Mouse (Mus musculus) adrenal gland, adult 2 months (tissue): Measurements from ENCODE around the gene Ttc29. TPM values are rescaled to one million over a fixed set of nuclear protein-coding genes. Genes with fewer than 3 reads are reported as not detected.
A peak's percentile ranks its signal among the peaks of the same experiment; 100 is the strongest.

Source experiments
- DNase-seq: peaks from one replicate; pipeline ENCODE4 v3.0.0; 2021
- polyA plus RNA-seq: library from polyadenylated mRNA; depleted of rRNA; stranded (reverse); fragments of >200 nt; gene quantifications from 2 replicates; pipeline ENCODE4 v1.2.3, GENCODE M21; 2012; rRNA removed
- total RNA-seq, 2 experiments: library from RNA; stranded (reverse); gene quantifications; 2 replicates each; pipeline ENCODE4 v1.2.3; 2021

Gene Ttc29
- total and polyA plus RNA-seq, 3 experiments, result not detected

GRCm38 (mm10) chr8:78426455-78426854, 213.4 kb downstream of the Ttc29 start:
- DNase-seq, result no peak

GRCm38 (mm10) chr8:78426875-78427768, 214.0 kb downstream of the Ttc29 start:
- DNase-seq, result no peak

GRCm38 (mm10) chr8:78427769-78428130, 214.7 kb downstream of the Ttc29 start:
- no peak for DNase-seq

GRCm38 (mm10) chr8:78428148-78428547, 215.1 kb downstream of the Ttc29 start:
- DNase-seq, result no peak

- DNase-seq, result peak; percentile 40
These were observed 218.3 kb downstream of the Ttc29 start for GRCm38 (mm10) chr8:78431356-78431755.

GRCm38 (mm10) chr8:78432451-78432850, 219.4 kb downstream of the Ttc29 start:
- no peak for DNase-seq

GRCm38 (mm10) chr8:78433318-78433717, 220.2 kb downstream of the Ttc29 start:
- no peak for DNase-seq

- DNase-seq, result no peak
These were observed 221.2 kb downstream of the Ttc29 start for GRCm38 (mm10) chr8:78434340-78434739.

GRCm38 (mm10) chr8:78434823-78435623, 221.9 kb downstream of the Ttc29 start:
- no peak for DNase-seq

GRCm38 (mm10) chr8:78435624-78435960, 222.5 kb downstream of the Ttc29 start:
- no peak for DNase-seq

- peak; percentile 43 for DNase-seq
These were observed 223.1 kb downstream of the Ttc29 start, which contains the start of gene Pou4f2 for GRCm38 (mm10) chr8:78436071-78436651. Pou4f2 (minus strand) TSS chr8:78436645.

GRCm38 (mm10) chr8:78436661-78437060, 223.6 kb downstream of the Ttc29 start:
- no peak for DNase-seq

- DNase-seq, result no peak
These were observed 224.3 kb downstream of the Ttc29 start for GRCm38 (mm10) chr8:78437140-78438045.

- peak; percentile 45 for DNase-seq
These were observed 225.0 kb downstream of the Ttc29 start for GRCm38 (mm10) chr8:78438121-78438520.

- no peak for DNase-seq
These were observed 229.7 kb downstream of the Ttc29 start for GRCm38 (mm10) chr8:78442781-78443180.

Other genes with a start within 250 kb of the Ttc29 start
- not detected for gene Pou4f2, start 223.3 kb downstream of the Ttc29 start, total RNA-seq
- not detected in 2 replicates for gene Pou4f2, start 223.3 kb downstream of the Ttc29 start, polyA plus RNA-seq